Mouse (Mus musculus) thymus, postnatal 14 days (tissue): ENCODE results near the gene Mttp.

Source experiments
- DNase-seq: peaks from one replicate; pipeline ENCODE4 v3.0.0; 2021

Gene Mttp

DNA sequence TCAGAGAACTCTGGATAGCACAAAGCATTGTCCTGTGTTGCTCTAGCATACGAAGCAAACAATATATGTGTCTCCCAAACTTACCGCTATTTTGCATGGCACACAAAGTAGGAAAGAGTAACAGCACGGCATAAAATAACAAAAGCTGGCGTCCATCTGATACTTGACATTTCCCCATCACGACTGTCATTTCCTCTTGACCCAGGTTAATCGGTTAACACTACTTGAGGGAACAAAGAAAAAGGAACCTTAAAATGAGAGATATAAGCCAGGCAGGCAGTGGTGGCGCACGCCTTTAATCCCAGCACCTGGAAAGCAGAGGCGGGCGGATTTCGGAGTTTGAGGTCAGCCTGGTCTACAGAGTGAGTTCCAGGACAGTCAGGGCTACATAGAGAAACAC lies 10.9 kb downstream of the Mttp start:
- no peak for DNase-seq

DNA sequence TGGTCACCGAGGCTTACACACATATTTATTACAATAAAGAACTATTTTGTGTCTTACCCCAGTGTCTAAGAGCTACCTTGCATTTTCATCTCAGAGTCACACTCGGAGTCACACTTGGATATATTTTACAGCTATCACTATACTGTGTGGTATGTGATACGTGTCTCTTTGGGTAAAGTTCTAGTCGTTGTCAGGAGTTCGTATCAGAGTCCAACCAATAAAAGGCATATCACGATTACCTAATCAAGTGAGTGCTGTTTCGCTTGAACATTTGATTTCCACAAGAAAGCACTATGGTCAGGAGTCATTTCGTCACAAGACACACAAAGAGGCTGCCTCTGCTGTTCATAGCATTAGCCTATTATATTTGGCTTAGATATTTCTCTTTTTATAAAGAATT lies 11.3 kb downstream of the Mttp start:
- DNase-seq: no peak

DNA sequence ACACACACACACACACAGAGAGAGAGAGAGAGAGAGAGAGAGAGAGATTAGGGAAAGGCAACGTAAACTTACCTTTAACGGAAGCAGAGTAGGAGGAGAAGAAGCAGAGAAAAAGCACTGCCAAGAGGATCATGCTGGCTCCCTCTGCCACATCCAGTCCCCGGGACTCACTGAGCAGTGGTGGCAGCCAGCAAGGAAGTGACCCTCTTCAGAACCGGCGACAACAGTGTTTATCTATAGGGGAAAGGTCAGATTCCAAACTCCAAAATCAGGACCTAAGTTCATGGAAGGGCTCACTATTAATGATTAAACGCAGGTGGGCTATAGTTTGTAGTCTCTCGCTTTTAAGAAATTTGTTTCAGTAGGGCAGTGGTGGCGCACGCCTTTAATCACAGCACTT lies 13.6 kb downstream of the Mttp start:
- DNase-seq: no peak

DNA sequence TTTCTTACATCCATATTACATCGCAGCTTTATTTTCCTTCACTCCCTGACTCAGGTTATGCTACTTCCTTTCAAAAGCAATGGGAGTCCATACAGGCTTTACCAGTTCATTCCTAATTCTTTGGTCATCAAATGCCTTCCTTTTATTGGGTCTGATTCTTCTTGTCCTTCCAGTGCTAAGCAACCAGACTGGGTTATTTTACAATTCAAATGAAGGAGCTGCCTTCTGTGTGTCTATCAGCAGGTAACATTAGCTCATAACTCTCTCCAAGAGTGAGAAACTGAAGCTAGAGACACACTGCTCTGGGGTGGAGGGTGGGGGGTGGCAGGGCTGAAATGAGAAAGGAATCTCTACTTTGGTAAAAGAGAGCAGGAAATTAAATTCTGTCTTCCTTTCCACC lies 14.1 kb downstream of the Mttp start:
- DNase-seq: no peak

DNA sequence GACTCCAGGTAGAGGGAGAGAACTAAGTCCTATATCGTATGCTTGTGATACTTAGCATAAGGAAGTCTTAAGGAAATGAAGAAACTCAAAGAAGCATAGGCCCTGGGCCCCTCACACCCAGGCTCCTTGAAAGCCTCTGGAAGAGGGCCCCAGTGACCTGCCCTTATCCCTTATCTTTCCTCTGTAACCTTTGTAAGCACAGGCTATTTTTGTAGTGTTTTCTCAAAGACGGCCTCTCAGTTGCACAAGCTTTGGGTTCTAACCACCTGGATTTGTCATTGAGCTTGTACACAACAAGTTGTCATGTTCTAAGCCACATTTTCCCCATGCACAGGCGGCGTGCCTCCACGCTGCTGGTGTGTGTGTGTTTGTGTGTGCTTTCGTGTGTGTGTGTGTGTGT lies 15.7 kb downstream of the Mttp start:
- no peak for DNase-seq

DNA sequence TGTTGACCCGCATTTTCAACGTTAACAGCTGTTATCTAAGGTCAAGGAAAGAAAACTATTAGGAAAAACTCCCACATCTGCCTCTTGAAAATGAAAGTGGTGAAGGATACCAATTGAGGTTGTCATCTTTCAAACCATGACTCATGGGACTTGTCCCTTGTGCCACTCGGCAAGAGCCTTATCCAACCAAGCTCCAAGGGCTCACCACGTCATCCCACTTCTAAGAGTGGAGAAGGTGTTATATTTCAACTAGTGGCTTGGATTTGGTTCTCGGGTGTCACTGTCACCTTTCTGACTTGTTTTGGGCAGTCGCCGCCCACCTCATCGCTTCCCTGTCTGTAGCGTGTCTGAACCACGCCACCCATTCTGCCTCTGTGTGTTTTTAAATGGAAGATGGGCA lies 20.9 kb downstream of the Mttp start:
- no peak for DNase-seq

DNA sequence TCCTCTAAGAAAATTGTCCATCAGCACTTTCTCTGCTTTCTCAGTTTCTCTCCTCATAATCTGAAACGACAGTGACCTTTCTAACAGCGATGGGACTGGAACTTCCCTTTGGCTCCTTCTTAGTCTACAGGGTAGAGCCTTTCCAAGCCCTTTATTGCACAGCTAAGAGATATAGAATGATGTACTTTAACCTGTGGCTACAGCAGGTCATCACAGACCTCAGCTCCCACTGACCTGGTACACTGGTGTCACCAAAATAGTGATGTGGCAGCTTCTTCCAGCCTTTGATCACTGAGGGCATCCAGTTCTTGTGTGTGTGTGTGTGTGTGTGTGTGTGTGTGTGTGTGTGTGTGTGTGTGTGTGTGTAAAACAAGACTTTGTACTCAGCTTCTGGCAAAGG lies 23.3 kb downstream of the Mttp start:
- DNase-seq: no peak

DNA sequence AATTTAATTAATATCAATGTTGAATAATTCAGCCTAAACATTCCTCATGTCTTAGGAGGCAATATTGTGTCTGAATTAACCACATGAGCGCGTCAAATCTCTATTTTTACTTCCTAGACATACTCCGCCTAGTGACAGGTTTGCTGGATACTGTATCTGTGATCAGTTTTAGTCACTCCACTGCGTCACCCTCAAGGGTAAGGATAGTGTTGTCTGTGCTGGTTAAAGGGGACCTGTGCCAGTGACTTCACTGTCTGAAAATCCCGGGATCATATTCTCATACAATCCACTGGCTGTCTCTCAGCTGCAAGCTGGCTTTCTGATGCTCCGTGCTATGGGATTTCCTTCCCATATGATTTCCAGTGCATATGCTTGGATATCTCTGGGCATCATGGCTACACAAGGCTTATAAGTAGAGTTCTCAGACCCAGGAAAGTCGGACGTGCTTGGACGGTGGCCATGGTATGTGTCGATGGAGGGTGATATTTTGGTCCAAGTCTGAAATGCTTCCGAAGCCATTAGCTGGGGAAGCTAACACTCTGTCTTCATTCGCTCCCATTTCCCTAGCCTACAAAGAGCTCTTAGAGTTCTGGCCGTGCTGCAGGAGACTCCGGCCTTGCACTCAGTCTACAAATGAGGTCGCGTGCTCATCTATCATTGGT lies 25.2 kb downstream of the Mttp start:
- DNase-seq: no peak

DNA sequence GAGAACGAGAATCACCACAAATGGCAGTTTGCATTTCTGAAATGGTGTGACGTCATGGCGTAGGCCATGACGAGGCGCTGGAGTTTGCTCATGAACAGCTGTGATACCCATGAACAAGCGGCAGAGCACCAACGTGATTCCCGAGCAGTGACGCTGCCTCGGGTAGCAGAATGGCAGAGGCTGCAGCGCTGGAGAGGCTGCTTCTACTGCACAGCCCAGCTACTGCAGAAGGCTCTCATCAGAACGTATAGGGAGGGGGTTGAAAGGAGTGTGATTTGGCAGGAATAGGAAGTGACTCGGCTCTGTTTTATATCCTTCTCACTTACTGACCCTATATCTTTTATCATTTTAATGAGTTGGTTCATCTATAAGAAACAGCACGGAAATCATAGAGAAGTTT lies 25.9 kb downstream of the Mttp start:
- DNase-seq: no peak

DNA sequence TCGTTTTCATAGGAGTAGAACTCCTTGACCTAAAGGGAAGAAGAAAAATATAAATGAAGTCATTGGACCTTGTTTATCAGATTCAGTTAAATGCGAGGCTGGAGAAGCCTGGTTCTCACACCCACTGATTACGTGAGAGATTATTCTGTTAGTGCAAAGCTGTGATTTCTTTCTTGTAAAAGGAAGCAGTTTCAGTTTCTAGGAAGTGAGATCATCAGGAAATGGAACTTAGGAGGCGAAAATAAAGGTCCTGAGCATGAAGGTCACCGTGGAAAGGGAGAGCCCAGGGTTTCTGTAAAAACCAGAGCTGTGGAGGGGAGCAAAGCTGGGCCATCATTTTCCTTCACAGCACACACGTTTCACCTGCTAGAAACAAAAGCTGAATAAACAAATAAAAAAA lies 26.4 kb downstream of the Mttp start:
- no peak for DNase-seq

DNA sequence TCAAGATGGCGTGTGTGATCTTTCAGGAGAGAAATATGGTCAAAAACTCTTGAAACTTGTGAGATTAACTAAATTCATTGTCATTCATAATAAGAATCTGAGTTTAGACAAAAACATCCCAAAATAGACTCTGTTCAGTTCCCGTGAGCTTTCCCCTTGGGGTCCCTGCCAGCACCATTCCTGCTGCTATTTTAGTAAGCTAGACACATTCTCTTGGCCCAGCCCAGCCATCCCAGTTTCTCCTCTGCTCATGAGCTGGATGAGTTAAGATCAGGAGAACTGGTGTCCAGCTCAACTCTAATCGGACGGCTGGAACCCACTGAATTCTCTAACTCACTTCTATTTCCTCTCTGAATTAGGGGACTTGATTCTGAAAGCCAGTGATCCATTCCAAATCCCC lies 27.9 kb downstream of the Mttp start:
- DNase-seq: no peak

DNA sequence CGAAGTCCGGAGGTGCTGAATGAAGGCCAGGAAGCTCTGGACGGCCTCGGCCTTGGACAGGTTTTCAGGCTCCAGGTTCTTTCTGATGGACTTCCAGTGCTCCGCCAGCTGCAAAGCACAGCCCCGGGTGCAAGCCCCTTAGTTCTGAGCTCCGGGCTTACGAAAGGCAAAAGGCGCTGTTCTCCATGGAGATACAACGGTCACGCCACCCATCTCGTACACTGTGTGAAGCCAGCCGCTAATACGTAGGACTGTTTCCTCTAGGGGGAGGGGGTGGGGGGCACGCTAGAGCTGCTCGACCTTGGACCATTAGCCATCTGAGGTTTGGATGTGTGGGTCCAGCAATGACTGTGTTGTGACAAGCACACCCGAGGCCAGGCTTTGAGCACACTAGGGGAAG lies 30.7 kb downstream of the Mttp start:
- no peak for DNase-seq

DNA sequence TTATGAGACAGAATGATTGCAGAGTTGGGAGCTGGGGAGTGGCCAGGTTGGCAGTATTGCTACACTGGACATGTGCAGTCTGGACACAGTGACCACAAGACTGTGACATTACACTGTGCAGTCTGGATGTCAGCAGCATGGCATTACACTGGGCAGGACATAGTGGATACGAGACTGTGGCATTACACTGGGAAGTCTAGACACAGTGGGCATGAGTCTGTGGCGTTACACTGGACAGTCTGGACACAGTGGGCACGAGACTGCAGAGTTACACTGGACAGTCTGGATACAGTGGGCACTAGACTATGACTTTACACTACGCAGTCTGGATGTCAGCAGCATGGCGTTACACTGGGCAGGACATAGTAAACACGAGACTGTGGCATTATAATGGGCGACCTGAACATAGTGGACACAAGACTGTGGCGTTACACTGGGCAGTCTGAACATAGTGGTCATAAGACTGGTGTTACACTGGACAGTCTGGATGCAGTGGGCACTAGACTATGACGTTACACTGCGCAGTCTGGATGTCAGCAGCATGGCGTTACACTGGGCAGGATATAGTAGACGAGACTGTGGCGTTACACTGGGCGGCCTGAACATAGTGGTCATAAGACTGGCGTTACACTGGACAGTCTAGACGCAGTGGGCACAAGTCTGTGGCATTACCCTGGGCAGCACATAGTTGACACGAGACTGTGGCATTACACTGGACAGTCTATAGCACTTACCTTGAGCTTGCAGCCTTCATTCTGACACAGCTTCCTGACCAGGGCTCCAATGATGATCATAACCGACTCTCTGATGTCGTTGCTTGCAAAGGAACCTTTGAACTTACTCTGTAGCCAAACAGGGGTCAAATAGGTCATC lies 33.6 kb downstream of the Mttp start:
- no peak for DNase-seq

DNA sequence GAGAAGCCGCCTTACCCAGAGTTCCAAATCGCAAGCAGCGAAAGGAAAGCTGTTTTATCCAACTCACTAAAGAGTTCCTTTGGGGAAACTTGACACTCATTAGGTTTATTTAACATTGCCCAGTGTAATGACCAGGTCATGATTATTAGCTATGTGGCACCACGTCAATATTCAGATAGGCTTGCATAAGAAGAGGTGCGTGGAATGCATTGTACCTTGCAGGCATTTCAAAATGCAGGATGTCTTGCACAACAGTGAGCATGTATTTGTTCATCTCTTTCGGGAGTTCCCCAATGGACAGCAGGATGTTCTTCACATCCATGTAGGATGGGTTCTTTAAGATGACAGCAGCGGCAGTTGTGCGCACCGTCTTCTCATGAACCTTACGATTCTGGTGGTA lies 37.9 kb downstream of the Mttp start:
- no peak for DNase-seq

DNA sequence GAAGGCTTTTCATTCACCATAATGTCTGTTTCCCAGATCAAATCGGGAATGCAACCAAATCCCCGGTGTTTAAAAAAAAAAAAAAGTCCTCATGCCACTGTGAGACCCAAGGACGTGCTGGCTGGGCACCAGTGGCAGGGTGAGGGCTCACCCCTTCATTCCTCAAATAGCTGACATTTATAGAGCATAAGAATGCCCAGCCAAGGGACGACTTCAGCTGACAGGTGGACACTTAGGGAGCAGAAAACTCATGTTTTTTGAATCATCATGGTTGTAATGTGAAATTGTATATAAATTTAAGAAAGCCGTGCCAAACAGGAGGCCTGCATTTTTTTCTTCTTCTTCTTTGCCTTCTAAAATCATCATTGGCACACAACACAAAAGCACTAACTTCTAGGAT lies 39.7 kb downstream of the Mttp start:
- DNase-seq: no peak

DNA sequence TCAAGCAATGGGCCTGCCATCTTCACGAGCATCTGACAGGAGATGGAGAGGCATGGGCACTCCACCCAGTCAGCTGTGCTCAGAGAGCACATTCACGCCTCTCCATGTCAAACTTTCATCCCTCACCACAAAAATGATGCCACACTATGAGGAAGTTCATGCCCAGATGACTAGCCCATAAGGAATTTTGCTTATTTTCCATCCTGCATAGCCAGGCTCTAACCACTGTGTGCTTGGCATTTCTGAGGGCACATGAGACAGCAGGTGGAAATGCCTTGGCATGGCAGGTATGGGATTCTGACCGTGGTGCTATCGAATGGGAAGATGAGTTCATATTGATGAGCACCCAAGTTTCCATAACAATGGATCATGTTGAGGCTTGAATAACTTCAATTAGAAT lies 41.1 kb downstream of the Mttp start:
- no peak for DNase-seq

DNA sequence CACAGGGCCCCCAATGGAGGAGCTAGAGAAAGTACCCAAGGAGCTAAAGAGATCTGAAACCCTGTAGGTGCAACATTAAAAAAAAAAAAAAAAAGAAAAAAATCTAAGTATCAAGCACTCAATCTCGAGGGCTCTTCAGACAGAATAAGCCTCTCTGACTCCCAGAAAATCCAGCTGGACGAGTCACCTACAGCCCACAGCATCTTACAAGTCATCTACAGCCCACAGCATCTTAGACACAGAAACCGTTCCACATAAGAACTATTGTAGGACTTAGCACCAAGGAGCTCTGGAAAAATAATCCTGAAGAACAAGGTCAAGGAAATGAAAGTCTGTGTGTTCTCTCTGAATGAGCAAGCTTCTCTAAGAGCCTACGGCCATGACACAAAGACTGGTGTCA lies 42.8 kb downstream of the Mttp start:
- DNase-seq: no peak

DNA sequence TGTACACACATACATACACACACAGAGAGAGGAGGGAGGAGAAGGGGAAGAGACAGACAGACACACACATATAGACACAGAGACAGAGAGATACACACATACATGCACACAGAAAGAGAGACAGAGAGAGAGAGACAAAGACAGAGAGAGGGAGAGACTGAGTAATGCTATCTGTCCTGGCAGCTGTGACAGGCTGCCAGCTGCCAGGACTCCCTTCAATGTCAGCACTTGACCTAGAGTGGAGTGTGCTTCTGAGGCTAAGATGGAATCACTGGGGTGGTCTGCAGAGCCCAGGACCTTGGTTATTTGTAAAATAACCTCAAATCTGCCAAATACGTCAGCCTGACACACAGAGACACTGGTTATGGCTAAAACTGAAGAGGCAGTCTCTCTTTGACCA lies 47.0 kb downstream of the Mttp start:
- no peak for DNase-seq

DNA sequence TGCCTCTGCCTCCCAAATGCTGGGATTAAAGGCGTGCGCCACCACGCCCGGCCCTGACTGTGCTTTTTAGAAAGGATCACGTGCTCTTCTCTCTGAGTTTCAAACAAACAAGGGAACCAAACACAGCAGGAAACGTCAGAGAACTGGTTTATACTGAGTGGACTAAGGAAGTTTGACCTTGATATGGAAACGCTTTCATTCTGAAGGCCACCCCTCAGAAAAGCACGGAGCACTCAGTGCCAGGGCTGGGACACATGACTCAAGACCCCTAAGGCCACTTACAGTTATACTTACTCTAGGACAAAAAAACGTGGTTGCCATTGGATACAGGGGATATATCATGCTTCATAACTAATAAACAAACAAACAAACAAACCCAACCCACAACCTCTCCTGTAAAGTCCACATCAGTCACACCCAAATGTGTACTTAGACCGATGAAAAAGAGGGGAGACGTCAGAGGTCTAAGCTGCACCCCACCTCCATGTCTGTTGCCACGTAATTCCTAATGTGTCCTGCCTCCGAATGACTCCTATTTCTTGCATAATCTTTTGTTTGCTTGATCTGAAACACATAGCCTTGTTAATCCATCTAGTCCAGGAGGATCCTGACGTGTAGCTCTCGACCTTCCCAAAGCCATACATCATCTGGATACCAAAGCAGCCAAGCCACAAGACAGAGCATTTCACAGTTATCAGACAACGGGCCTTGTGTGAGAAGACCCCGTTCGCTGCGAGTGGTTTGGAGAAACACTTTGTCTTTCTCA lies 48.3 kb downstream of the Mttp start:
- no peak for DNase-seq

DNA sequence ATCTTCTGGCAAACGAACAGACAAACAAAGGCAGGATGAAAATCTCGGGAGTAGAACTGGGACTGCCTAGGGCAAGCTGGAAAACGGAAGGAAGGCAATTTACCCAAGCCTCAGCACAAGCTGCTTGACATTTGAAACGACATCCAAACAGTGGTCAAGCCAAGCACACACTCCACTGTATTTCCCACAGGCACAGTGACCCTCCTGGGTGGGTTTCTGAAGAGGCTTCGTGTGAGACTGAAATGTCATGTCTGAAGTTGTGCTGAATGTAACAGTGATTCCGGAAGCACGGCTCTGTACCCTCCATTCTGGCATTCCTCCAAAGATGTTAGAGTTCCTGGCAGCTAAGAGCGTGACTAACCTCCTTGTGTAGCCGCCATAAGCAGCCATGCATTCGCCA lies 49.0 kb downstream of the Mttp start:
- DNase-seq: no peak

DNA sequence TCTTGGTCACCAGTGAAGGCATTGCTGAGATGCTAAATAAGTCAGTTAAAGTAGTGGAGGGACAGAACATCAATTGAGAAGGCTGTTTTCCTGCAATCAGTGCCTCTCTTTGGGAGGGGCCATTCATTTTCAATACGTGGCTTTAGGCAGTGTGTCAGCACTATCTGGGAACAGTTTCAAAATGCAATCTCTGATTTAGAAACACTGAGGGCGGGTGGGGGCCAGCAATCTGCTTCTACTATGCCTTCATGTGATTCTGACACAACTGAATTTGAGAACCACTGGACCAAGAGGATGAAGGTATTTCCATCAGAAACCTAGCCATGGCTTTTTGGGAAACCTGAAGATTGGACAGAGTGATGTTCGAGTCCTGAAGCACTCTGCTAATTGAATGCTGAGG lies 49.5 kb downstream of the Mttp start:
- no peak for DNase-seq

DNA sequence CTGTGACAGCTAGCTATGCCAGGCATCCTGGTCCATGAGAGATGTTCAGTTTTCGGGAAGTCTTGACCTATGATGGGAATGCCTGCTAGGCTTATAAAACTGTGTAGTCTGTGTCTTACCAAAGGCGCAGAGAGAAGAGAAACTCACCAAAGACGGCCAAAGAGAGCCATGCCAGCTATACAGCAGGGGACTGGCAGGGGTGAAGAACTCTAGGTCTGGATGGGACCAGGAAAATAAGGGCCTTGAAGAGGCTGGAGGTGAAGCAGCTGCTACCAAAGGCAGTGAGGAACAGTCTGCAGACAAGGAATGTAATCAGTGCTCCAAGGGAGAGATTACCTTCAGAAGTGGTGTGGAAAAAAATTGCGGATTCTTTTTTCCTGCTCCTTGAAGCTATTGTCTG lies 60.9 kb downstream of the Mttp start:
- DNase-seq: no peak

DNA sequence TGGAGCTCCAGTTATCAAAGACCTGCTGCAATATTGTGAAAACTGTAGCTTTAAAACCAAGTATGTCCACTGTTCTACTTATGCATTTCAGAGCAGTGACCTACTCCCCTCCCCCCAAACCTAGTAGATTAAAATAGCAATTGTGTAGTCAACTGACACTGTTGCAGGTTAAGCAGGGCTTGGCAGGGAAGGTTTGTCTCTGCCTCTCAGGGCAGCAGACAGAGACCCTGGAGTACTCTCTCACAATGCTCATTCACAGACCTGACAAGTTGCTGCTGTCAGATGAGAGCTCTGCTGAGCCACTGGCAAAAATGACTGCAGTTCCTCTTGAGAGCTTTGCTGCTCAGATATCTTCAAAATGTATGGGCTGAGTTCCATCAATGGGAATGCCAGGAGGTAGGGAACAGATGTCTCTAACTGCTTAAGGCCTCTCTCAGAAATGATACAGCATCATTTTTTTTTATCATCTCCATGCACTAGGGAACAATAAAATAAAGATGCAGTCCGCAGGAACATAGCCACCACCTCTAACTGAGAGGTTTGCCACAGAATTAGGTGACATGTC lies 61.6 kb downstream of the Mttp start:
- DNase-seq: no peak

DNA sequence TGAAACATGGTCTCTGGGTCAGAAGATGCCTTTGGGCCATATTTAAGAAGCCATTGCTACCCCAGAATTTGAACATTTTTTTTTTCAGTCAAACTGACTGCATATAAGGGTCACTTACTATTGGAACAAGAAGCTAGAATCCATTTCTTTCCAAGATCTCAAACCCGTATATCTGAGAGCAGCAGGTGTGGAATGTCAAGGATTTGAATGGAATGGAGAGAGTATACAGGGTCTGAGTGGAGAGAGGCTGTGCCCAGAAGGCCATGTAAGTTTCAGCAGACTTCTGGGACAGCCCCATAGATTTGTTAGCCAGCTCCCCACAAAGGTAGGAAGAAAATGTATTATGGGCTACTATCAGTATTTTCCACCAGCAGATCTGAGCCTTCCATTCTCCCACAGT lies 66.1 kb downstream of the Mttp start:
- DNase-seq: no peak
